Mouse (Mus musculus) testis, postnatal 10 days (tissue): ENCODE measurements around the gene Abhd18.
"Not testable (repeated sequence)": the region's sequence is repeated elsewhere in the genome, so short reads cannot be mapped to it uniquely, and the experiment has no call there.

Experiments used
- DNase-seq: peaks from one replicate; pipeline ENCODE4 v3.0.0; 2021; ENCODE audit warnings: low spot score

Abhd18 gene

GRCm38 (mm10) chr3:40846957-40847017 lies at the start of gene Abhd18:
Gene Abhd18, plus strand, starts transcription at chr3:40846970.
- not testable (repeated sequence) for DNase-seq

GRCm38 (mm10) chr3:40798054-40798453 lies 48.7 kb upstream of the Abhd18 start:
- DNase-seq: no peak

DNA sequence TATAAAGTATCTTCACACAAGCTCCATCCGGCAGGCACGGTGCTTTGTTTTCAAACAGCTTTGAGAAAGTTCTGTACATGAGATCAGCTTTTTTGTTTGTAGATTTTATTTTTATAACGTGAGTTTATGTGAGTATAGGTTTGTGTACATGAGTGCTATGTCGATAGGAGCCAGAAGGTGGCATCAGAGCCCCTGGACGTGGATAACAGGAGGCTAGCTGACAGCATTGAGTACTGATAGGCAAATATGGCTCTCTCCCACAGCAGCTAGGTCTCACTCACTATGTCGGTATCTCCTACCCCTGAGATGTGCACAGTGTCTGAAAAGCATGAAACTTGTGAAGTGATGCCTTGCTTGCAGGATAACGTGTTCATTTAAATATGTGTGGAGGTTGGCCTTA lies 48.3 kb upstream of the Abhd18 start:
- peak; percentile 62 for DNase-seq

DNA sequence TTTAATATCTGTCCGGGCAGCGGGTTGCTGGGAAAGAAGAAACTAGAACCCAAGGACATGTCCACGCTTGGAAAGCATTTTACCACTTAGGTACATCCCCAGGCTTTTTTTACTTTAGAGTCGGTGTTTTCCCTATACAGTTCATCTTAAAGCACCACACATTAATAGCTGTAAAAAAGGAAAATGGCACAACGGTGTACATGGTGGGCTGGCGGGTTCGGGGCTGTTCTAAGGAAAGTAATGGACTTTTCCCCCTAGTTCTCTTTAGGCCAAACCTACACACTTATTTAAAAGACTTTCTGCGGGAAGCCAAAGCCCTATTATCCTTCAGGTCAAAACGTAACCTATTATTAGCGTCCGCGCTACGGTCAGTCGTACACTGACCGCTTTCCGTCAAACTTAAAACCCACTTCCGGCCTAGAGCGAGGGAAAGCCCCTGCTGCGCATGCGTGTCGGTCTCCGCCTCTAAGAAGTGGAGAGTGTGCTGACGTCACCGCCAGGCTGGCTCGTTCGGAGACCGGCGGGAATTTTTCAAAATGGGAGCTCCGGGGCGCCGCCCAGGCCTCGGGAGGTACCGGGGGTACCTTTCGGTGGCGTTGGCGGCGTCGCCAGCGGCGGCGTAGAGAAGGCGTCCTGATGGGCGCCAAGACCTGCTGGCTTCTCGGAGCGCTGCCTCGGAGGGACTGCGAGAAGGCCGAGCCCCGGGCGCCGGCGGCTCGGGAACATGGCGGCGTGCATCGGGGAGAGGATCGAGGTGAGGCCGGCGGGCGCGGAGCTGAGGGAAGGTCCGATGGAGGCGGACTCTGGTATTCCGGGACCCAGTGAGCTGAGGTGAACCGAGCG lies 47.0 kb upstream of the Abhd18 start, which contains the start of gene Plk4:
Plk4 (plus strand) TSS at position 490 of the 843 bp plus-strand sequence.
- DNase-seq: peak; percentile 99

- DNase-seq: peak; percentile 75
Observed at GRCm38 (mm10) chr3:40800373-40800823, 46.4 kb upstream of the Abhd18 start.

- DNase-seq: no peak
Observed at GRCm38 (mm10) chr3:40806871-40807270, 39.9 kb upstream of the Abhd18 start.

- DNase-seq: no peak
Observed at GRCm38 (mm10) chr3:40808686-40809085, 38.1 kb upstream of the Abhd18 start.

DNA sequence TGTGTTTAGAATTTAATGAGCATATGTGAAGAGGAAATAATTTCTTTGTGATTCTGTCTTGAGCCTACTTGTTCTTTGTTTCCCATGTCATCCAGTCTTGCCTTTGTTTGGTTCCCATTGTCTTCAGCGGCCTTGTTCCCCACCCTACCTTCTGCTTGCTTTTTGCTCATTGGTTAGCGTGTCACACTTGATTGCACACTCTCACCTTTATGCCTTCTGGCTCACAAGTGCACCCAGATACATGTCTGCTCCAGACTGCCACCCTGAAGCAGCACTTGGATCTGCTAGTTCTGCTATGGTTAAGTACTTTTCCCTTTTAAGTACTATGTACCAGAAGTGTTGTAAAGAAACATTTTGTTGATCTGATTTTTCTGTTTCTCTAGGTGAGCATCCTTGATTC lies 36.9 kb upstream of the Abhd18 start:
- no peak for DNase-seq

DNA sequence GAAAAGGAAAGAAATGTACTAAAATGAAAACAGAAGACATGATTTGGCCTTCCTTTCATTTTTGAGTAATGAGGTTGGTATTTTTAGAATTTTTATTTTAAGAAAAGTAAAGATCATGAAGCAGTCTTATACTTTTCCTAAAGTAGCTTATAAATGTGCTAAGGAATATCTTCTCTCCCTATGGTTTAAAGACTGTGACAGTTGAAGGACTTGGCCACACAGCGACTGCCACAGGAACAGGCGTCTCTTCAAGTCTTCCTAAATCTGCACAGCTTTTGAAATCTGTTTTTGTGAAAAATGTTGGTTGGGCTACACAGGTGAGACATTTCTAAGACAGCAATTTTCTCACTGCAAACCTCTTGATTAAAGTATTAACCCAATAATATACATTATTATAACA lies 33.5 kb upstream of the Abhd18 start:
- no peak for DNase-seq

DNA sequence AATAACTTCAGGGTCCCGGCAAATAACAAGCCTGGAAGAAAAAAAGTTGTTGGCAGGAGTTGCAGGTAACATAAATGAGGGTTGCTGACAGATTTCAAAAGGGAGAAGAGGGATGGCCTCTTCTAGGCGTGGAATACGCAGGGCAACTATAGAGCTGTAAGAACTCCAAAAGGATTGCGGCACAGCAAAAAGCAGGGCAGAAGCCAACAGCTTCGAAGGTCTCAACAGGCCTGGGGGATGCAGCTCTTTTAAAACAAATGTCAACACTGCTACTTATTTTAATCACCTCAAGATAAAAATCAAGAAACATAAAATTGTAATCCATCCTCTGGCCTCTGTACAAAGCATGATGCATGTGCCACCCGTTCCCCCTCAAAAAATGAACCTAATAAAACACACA lies 1.2 kb upstream of the Abhd18 start:
- DNase-seq: not testable (repeated sequence)

DNA sequence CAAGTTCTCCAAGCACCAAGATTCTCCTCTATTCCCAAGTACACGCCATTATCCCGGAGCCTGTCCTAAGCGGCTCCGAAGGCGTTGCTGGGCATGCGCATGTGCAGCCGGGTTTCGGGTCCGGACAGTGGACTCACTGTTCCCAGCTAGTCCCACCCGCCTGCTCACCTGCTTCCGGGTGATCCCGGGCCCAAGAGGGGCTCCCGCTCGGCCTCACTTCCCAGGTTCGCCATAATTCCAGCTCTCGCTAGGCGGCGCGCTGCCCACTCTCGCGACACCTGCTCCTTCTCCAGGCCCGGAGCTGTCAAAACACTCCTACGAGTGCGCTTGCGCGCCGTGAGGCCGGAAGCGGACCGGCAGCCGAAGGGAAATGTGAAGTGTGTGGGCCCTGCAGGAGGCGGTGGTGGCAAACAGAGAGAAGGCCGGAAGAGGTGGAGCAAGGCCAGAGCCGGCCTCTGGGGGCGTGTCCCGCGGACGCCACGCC lies 255 bp upstream of the Abhd18 start, which contains the start of gene Mfsd8:
Mfsd8 (minus strand) TSS at position 414 of the 484 bp plus-strand sequence.
- peak; percentile 93 for DNase-seq

- DNase-seq: peak; percentile 68
Observed at GRCm38 (mm10) chr3:40847018-40847417, 248 bp downstream of the Abhd18 start.

DNA sequence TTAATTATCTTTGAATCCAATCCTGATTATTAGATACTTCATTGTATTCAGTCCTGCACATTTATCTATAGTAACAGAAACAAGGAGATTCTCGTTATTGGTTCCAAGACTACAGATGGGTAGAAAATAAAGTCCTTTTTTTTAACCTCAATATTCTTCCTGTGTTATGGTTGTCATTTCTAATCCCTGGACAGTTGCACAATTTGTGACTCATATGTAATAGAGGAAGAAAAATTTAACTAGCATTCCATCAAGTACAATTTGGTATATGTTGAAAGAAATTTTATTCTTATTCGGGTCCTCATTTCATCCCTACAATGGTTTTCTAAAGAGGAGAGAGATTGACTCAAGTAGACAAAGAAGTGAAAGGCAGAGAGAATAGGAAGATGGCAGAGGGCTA lies 1.2 kb downstream of the Abhd18 start:
- not testable (repeated sequence) for DNase-seq

DNA sequence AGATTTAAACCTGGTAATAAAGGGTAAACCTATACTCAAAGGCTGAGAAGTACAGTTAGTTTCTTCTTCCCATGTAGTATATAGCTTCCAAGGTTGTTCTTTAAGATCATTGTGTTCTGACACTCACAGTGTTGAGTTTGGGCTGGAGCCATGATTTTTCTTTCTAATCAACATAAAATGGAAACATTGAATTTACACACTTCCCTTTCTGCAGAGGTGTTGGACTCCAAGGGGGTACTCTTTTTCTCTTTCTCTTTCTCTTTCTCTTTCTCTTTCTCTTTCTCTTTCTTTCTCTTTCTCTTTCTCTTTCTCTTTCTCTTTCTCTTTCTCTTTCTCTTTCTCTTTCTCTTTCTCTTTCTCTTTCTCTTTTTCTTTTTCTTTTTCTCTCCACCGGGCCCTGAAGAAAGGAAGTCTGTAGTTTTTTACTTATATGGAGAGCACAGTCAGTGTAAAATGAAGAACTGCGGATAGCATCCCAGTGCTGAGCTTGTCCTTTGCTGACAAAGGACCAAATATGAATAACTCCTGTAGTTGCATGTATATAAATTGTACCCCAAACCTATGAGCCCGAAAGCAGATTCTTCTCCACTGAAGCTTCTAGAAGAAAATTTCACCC lies 6.5 kb downstream of the Abhd18 start:
- DNase-seq: not testable (repeated sequence)

DNA sequence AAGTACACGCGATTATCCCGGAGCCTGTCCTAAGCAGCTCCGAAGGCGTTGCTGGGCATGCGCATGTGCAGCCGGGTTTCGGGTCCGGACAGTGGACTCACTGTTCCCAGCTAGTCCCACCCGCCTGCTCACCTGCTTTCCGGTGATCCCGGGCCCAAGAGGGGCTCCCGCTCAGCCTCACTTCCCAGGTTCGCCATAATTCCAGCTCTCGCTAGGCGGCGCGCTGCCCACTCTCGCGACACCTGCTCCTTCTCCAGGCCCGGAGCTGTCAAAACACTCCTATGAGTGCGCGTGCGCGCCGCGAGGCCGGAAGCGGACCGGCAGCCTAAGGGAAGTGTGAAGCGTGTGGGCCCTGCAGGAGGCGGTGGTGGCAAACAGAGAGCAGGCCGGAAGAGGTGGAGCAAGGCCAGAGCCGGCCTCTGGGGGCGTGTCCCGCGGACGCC lies 47.1 kb downstream of the Abhd18 start:
- peak; percentile 96 for DNase-seq

DNA sequence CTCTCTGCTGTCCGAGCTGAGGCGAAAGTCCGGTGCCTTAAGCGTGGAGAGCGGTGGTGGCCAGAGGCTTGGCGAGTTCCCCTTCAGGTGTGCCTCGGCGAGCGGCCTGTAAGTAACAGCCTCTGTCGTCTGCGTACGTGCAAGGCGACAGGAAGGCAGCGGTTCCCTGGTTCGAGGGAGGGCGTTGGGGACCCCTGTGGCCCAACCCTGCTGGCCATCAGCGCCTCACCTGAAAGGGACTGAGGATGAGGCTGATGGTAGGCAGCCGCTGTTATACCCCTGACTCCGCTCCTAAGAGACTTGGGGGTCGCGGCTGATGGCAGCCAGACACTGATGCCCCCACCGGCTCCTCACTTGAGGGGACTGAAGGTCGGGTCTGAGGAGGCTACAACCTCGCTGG lies 47.6 kb downstream of the Abhd18 start:
- peak; percentile 56 for DNase-seq

- DNase-seq: not testable (repeated sequence)
Observed at GRCm38 (mm10) chr3:40902443-40902842, 55.7 kb downstream of the Abhd18 start, which contains the start of gene 1700034I23Rik. Gene 1700034I23Rik, minus strand, starts transcription at chr3:40902543.

GRCm38 (mm10) chr3:40938189-40938588 lies 91.4 kb downstream of the Abhd18 start:
- no peak for DNase-seq

DNA sequence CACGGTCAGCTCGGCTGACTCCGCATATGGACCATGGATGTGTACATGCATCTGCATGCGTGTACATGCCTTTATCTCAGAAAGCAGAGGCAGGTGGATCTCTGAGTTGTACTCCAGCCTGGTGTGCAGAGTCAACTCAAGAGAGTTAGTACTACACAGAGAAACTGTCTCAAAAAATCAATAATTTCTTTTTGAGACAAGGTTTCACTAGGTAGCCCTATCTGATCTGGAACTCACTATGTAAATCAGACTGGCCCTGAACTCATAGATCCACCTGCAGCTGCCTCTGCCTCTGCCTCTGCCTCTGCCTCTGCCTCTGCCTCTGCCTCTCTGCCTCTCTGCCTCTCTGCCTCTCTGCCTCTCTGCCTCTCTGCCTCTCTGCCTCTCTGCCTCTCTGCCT lies 91.8 kb downstream of the Abhd18 start:
- DNase-seq: no peak

DNA sequence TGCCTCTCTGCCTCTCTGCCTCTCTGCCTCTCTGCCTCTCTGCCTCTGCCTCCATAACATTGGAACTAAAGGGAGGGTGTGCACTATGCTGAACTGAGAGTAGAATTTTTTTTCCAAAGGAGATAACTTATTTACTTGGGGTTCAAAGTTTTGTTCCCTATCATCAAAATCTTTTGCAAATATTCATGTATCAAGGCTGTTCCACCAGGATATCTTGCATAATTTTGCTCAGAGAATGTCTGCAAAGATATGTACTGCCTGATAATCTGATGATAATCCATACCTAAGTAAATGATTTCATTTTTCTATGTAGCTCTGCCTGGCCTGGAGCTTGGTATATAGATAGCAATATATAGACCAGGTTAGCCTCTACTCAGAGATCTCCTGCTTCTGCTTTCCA lies 92.2 kb downstream of the Abhd18 start:
- no peak for DNase-seq

GRCm38 (mm10) chr3:40949170-40949902 lies 102.6 kb downstream of the Abhd18 start, which contains the start of gene Larp1b:
Gene Larp1b, plus strand, starts transcription at chr3:40949828.
- DNase-seq: peak; percentile 100

- DNase-seq: peak; percentile 64
Observed at GRCm38 (mm10) chr3:40949903-40950600, 103.3 kb downstream of the Abhd18 start.
